Mouse (Mus musculus) kidney, embryonic 15.5 days (tissue): Measurements from ENCODE around the gene Col28a1. TPM values are rescaled to one million over a fixed set of nuclear protein-coding genes. Genes with fewer than 3 reads are reported as not detected.

Experiments used
- ATAC-seq: fragments of 200-750 bp; cut with Nextera tagmentation; replicated peaks from 2 replicates; pipeline ENCODE4 v1.8.0; 2017; ENCODE audit warnings: moderate TSS enrichment; ENCODE audit not compliant: low FRiP score
- H3K27ac ChIP-seq: fragments of 300-500 bp; sonication (generic); 2 replicates; pipeline ENCODE4 v1.5.1; 2015; ENCODE audit warnings: mild to moderate bottlenecking, inconsistent platforms
- H3K27me3 ChIP-seq: fragments of 300-500 bp; sonication (generic); 2 replicates; pipeline ENCODE4 v1.6.1; 2015; ENCODE audit warnings: inconsistent platforms
- H3K36me3 ChIP-seq: fragments of 300-500 bp; sonication (generic); 2 replicates; pipeline ENCODE4 v1.6.1; 2015; ENCODE audit warnings: inconsistent platforms
- H3K4me1 ChIP-seq: fragments of 300-500 bp; sonication (generic); 2 replicates; pipeline ENCODE4 v1.6.1; 2015; ENCODE audit warnings: inconsistent platforms
- H3K4me2 ChIP-seq: fragments of 300-500 bp; sonication (generic); 2 replicates; pipeline ENCODE4 v1.6.1; 2015; ENCODE audit warnings: moderate library complexity, mild to moderate bottlenecking, inconsistent platforms
- H3K4me3 ChIP-seq: fragments of 300-500 bp; sonication (generic); replicated peaks from 2 replicates; pipeline ENCODE4 v1.5.1; 2015; ENCODE audit warnings: mild to moderate bottlenecking, inconsistent platforms
- H3K9ac ChIP-seq: fragments of 300-500 bp; sonication (generic); 2 replicates; pipeline ENCODE4 v1.6.1; 2015; ENCODE audit warnings: mild to moderate bottlenecking, inconsistent platforms
- H3K9me3 ChIP-seq: fragments of 300-500 bp; sonication (generic); replicated peaks from 2 replicates; pipeline ENCODE4 v1.6.1; 2016; ENCODE audit warnings: inconsistent platforms
- WGBS: fragments of 180-500 bp; shearing (Covaris S2); methylation state at CpG from one replicate; pipeline ENCODE4 v1.1.7; 2015; ENCODE audit warnings: mixed read lengths; 5-methylcytosine and 5-hydroxymethylcytosine counted together
- polyA plus RNA-seq: library from polyadenylated mRNA; unstranded; fragments of >200 nt; fragmentation: Nextera tagmentation; extraction: Ambion mirVana; gene quantifications from 2 replicates; pipeline ENCODE4 v1.2.1, GENCODE M21; 2015

The Col28a1 gene
- polyA plus RNA-seq, 1 experiment from 2014 or later, result 0.39 TPM

DNA sequence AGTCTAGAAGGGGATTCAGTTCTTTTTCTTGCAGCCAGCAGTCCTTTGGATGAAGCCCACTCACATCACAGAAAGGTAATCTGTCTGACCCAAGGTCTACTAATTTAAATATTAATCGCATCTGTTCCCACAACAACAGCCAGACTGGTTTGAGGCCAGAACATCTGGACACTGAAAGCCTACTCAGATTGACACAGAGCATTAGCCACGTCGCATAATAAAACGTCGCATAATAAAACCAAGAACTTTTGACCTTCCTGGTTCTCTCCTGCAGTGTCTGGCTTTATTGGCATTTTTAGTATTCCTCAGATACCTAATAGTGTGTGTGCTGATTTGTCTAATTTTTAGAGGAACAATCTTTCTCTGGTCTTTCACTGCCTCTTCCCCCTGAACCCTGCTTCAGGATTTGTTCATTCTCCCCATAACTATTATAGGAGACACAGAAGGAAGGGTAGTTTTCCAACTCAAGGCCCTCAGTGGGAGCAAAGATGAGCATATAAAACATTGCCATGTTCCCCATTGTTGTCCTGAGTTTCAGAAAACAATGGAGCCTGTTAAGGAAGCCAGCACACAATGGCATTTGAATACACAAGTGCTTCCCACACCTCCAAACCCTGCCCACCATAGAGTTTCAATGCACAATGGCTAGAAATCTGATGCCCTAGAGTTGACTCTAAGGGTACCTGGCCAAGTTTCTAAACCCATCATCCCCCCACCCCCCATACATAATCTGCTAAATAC lies 221.2 kb downstream of the Col28a1 start:
- Histone ChIP-seq H3K4me1 (peaks cover 4% of the 10 kb centered on the region), H3K9ac (no peak overlapping the region), H3K4me2 (no peak overlapping the region), H3K4me3 (no peak overlapping the region), H3K27ac (no peak overlapping the region), H3K36me3 (no peaks in the 10 kb centered on the region), H3K9me3 (no peaks in the 10 kb centered on the region), H3K27me3 (no peaks in the 10 kb centered on the region)
- WGBS, result 29% methylated on average over 5 of the region's 5 CpGs
- no peak for ATAC-seq

DNA sequence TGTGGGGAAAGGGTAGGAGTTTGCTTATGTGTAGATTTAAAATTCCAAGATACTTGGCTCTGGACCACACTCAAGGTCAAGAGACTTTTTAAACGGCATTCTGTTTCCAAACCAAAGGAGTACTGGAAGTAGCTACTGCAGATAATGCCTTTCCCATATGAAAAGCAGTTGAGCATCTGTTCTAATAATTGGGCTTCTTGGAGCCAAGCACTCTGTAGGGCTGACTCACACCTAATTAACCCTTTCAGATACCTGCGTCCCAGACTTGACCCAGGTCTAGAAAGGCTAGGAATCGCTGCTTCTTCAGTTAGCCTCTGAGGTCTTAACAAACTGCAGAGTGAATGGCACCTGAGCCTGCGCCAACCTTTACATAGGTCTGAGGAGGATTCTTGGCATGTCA lies 223.0 kb downstream of the Col28a1 start:
- Histone ChIP-seq H3K36me3 (no peaks in the 10 kb centered on the region), H3K27me3 (no peaks in the 10 kb centered on the region), H3K4me2 (no peak overlapping the region), H3K4me3 (no peak overlapping the region), H3K4me1 (peaks cover 13% of the 10 kb centered on the region), H3K9ac (no peak overlapping the region), H3K9me3 (no peaks in the 10 kb centered on the region), H3K27ac (no peak overlapping the region)
- 79% methylated on average over 4 of the region's 4 CpGs for WGBS
- ATAC-seq, result no peak

DNA sequence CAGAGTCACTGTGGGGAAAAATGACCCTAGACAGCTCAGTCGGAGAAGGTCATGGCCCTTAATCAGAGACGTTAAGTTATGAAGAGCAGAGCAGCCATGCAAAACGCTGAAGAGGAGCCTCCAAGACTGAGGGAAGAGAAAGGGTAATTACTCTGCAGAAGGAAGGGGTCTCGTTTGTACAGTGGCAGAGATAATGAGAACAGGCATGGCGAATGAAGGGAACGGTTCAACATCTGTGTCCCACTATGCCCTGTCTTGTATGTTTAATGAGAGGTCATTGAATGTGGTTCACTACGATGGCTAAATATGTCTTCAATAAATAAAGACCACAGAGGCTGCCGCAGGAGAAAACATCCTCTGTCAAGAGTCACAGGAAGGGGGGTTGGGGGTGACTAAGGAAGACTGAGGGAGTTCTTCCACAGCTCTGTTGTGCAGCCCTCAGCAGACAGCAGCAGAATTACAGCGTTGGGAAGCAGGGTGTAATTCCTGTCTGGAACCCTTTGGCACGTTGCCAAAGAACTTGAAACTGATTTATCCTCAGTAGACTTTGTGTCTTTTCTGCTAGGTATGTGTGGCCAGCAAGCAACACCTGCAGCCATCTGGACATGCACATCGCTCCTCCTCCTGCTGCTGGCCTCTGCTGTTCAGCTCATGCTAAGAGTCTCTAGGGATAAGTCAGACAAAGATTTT lies 226.4 kb downstream of the Col28a1 start:
- Histone ChIP-seq H3K4me2 (peak overlapping the region; percentile 16; the same call in 1 of the 2 replicates), H3K27me3 (no peaks in the 10 kb centered on the region), H3K4me3 (no peak overlapping the region), H3K27ac (no peak overlapping the region), H3K9me3 (no peaks in the 10 kb centered on the region), H3K36me3 (no peaks in the 10 kb centered on the region), H3K4me1 (peaks cover 13% of the 10 kb centered on the region), H3K9ac (no peak overlapping the region)
- 12% methylated on average over 11 of the region's 11 CpGs for WGBS
- ATAC-seq, result peak; percentile 94

GRCm38 (mm10) chr6:7962749-7963148 lies 229.7 kb downstream of the Col28a1 start:
- Histone ChIP-seq H3K4me3 (no peak overlapping the region), H3K9ac (no peak overlapping the region), H3K9me3 (no peaks in the 10 kb centered on the region), H3K27ac (no peak overlapping the region), H3K27me3 (no peaks in the 10 kb centered on the region), H3K4me2 (no peak overlapping the region), H3K36me3 (no peaks in the 10 kb centered on the region), H3K4me1 (peaks cover 13% of the 10 kb centered on the region)
- no peak for ATAC-seq
- 86% methylated on average over 7 of the region's 7 CpGs for WGBS

GRCm38 (mm10) chr6:7952208-7952607 lies 240.2 kb downstream of the Col28a1 start:
- WGBS, result 59% methylated on average over 2 of the region's 2 CpGs
- H3K36me3 ChIP-seq, result no peaks in the 10 kb centered on the region
- H3K4me2 ChIP-seq, result no peak overlapping the region

GRCm38 (mm10) chr6:7951778-7952177 lies 240.6 kb downstream of the Col28a1 start:
- H3K4me2 ChIP-seq, result no peak overlapping the region
- no peak overlapping the region for H3K27ac ChIP-seq
- no peaks in the 10 kb centered on the region for H3K27me3 ChIP-seq
- no peak overlapping the region for H3K9ac ChIP-seq
- 0 out of 2 replicates have a peak, but pooled peaks cover 2% of the 10 kb centered on the region for H3K4me1 ChIP-seq
- H3K36me3 ChIP-seq, result no peaks in the 10 kb centered on the region
- H3K4me3 ChIP-seq, result no peak overlapping the region
- ATAC-seq, result no peak
- H3K9me3 ChIP-seq, result no peaks in the 10 kb centered on the region

More at GRCm38 (mm10) chr6:7952208-7952607, 240.2 kb downstream of the Col28a1 start:
- Histone ChIP-seq H3K4me1 (0 out of 2 replicates have a peak, but pooled peaks cover 2% of the 10 kb centered on the region), H3K4me3 (no peak overlapping the region), H3K9ac (no peak overlapping the region), H3K9me3 (no peaks in the 10 kb centered on the region), H3K27ac (no peak overlapping the region), H3K27me3 (no peaks in the 10 kb centered on the region)
- no peak for ATAC-seq

Other genes starting within 250 kb of the Col28a1 start
- gene Mios, start 16.6 kb upstream of the Col28a1 start, polyA plus RNA-seq, result 24.5 and 25.1 TPM in 2 replicates
- gene Rpa3, start 66.6 kb upstream of the Col28a1 start, polyA plus RNA-seq, result 165 and 198 TPM in 2 replicates
- 23.3 and 24.4 TPM in 2 replicates for gene Umad1, start 66.7 kb upstream of the Col28a1 start, polyA plus RNA-seq
- 11.4 TPM in 2 replicates for gene Gm45062, start 66.8 kb upstream of the Col28a1 start, polyA plus RNA-seq